Comparison of ENCODE assay signal across 8 mouse cellular contexts in genomic region chr17:43017341-43018052, GRCm38 (mm10). TPM values are rescaled to one million over a fixed set of nuclear protein-coding genes. Genes with fewer than 3 reads are reported as not detected.
DNase-seq lines count a peak whose midpoint lies in the region; ATAC-seq lines count a peak whose summit lies in the region.

No protein-coding gene starts in this region.

- H3K27me3 ChIP-seq in embryonic facial prominence, embryonic 13.5 days: no peaks in the 10 kb centered on the region; the same call in 1 of the 2 replicates
- peaks cover 10% of the 10 kb centered on the region; the same call in 1 of the 2 replicates for H3K27me3 ChIP-seq in heart, embryonic 10.5 days (ENCODE audit: insufficient read depth, poor library complexity, severe bottlenecking)
- 0 out of 2 replicates have a peak, but pooled peaks cover 2% of the 10 kb centered on the region for H3K27me3 ChIP-seq in liver, embryonic 16.5 days (ENCODE audit: control insufficient read depth, insufficient read depth, low read depth, low read length)
- H3K27me3 ChIP-seq in stomach, embryonic 16.5 days (ENCODE audit: control insufficient read depth, insufficient read depth, low read length): no peaks in the 10 kb centered on the region

- no peak for ATAC-seq in embryonic facial prominence, embryonic 13.5 days (ENCODE audit: insufficient number of reproducible peaks, insufficient read depth, low FRiP score, low TSS enrichment, low read depth)
- ATAC-seq in liver, embryonic 16.5 days (ENCODE audit: low read depth): peak; percentile 62
- ATAC-seq in stomach, embryonic 16.5 days (ENCODE audit: insufficient read depth, low FRiP score): peak; percentile 31; the same call in 1 of the 2 replicates

- peak overlapping the region; percentile 84 for H3K9ac ChIP-seq in embryonic facial prominence, embryonic 13.5 days
- peak overlapping the region; percentile 93 for H3K9ac ChIP-seq in liver, embryonic 16.5 days (ENCODE audit: low read depth, low read length)
- H3K9ac ChIP-seq in stomach, embryonic 16.5 days (ENCODE audit: low read length): peak overlapping the region; percentile 89

- 0 out of 2 replicates have a peak overlapping the region, but pooled peaks have one; percentile 85 for H3K27ac ChIP-seq in embryonic facial prominence, embryonic 13.5 days
- H3K27ac ChIP-seq in heart, embryonic 10.5 days: peak overlapping the region; percentile 86
- H3K27ac ChIP-seq in liver, embryonic 16.5 days (ENCODE audit: low read length): peak overlapping the region; percentile 87
- 0 out of 2 replicates have a peak overlapping the region, but pooled peaks have one; percentile 0 for H3K27ac ChIP-seq in stomach, embryonic 16.5 days (ENCODE audit: low read length)

- H3K36me3 ChIP-seq in embryonic facial prominence, embryonic 13.5 days: no peaks in the 10 kb centered on the region; the same call in 1 of the 2 replicates
- no peaks in the 10 kb centered on the region for H3K36me3 ChIP-seq in heart, embryonic 10.5 days
- peaks cover 10% of the 10 kb centered on the region for H3K36me3 ChIP-seq in liver, embryonic 16.5 days (ENCODE audit: control insufficient read depth, insufficient read depth)
- H3K36me3 ChIP-seq in stomach, embryonic 16.5 days (ENCODE audit: control insufficient read depth, insufficient read depth, low read length): no peaks in the 10 kb centered on the region

- H3K4me2 ChIP-seq in embryonic facial prominence, embryonic 13.5 days: peak overlapping the region; percentile 89
- H3K4me2 ChIP-seq in liver, embryonic 16.5 days (ENCODE audit: low read depth, low read length): peak overlapping the region; percentile 82
- H3K4me2 ChIP-seq in stomach, embryonic 16.5 days (ENCODE audit: low read depth, low read length): peak overlapping the region; percentile 76

- no peaks in the 10 kb centered on the region for H3K9me3 ChIP-seq in embryonic facial prominence, embryonic 13.5 days
- H3K9me3 ChIP-seq in heart, embryonic 10.5 days: no peaks in the 10 kb centered on the region
- H3K9me3 ChIP-seq in liver, embryonic 16.5 days (replicated peaks; ENCODE audit: control insufficient read depth, low read length): no peaks in the 10 kb centered on the region
- no peaks in the 10 kb centered on the region for H3K9me3 ChIP-seq in stomach, embryonic 16.5 days (replicated peaks; ENCODE audit: control insufficient read depth, low read length)

- H3K4me3 ChIP-seq in embryonic facial prominence, embryonic 13.5 days: peak overlapping the region; percentile 84
- H3K4me3 ChIP-seq in heart, embryonic 10.5 days: peak overlapping the region; percentile 86
- H3K4me3 ChIP-seq in liver, embryonic 16.5 days (ENCODE audit: low read depth, low read length): peak overlapping the region; percentile 89
- peak overlapping the region; percentile 81 for H3K4me3 ChIP-seq in stomach, embryonic 16.5 days (replicated peaks; ENCODE audit: low read length)

- 2% methylated on average over 40 of the region's 40 CpGs for WGBS in embryonic facial prominence, embryonic 13.5 days
- WGBS in heart, embryonic 10.5 days: 2% methylated on average over 39 of the region's 40 CpGs
- 1% methylated on average over 40 of the region's 40 CpGs for WGBS in liver, embryonic 16.5 days (ENCODE audit: insufficient replicate concordance)
- WGBS in stomach, embryonic 16.5 days: 1% methylated on average over 39 of the region's 40 CpGs

- DNase-seq in gastrocnemius, adult 18-20 months (ENCODE audit: low spot score): peak; percentile 34
- DNase-seq in gastrocnemius, adult 8-10 months (ENCODE audit: low spot score in 2 of 2): no peak
- DNase-seq in heart, embryonic 10.5 days (ENCODE audit: low spot score): peak; percentile 78
- DNase-seq in kidney, postnatal 10 days: peak; percentile 77
- peak; percentile 77 for DNase-seq in neural tube, embryonic 10.5 days (ENCODE audit: extremely low spot score, low spot score)

- peaks cover 7% of the 10 kb centered on the region; the same call in 1 of the 2 replicates for H3K4me1 ChIP-seq in embryonic facial prominence, embryonic 13.5 days
- H3K4me1 ChIP-seq in heart, embryonic 10.5 days: peaks cover 11% of the 10 kb centered on the region; the same call in 1 of the 2 replicates
- H3K4me1 ChIP-seq in liver, embryonic 16.5 days (ENCODE audit: control insufficient read depth, low read depth, low read length): peaks cover 27% of the 10 kb centered on the region
- peaks cover 10% of the 10 kb centered on the region; the same call in 1 of the 2 replicates for H3K4me1 ChIP-seq in stomach, embryonic 16.5 days (ENCODE audit: control insufficient read depth, insufficient read depth, low read length)

RNA-seq across cellular contexts. Expression of gene Tnfrsf21, which starts 1.1 kb away (rescaled TPM):
- 10 to 100 TPM; 18.4 TPM for total RNA-seq in gastrocnemius, adult 18-20 months (2021)
- total RNA-seq in gastrocnemius, adult 8-10 months (2022): 10 to 100 TPM; 16.6 to 23.3 (median 17.0) TPM
- polyA plus RNA-seq in embryonic facial prominence, embryonic 13.5 days (2015; fragmentation: Nextera tagmentation; extraction: Ambion mirVana): 24.9 and 35.7 TPM in 2 replicates
- 12.7 and 15.0 TPM in 2 replicates for polyA plus RNA-seq in heart, embryonic 10.5 days (2016; fragmentation: Nextera tagmentation; extraction: Ambion mirVana)
- polyA plus RNA-seq in liver, embryonic 16.5 days (2015; fragmentation: Nextera tagmentation; extraction: Ambion mirVana): 21.0 and 21.3 TPM in 2 replicates
- 33.9 and 38.8 TPM in 2 replicates for polyA plus RNA-seq in stomach, embryonic 16.5 days (2015; fragmentation: Nextera tagmentation; extraction: Ambion mirVana)

Comparison
In these comparisons a context has a peak if more than half of its experiments do, and no peak if none do; other contexts are left out.
1. DNase-seq: peak in gastrocnemius, adult 18-20 months (single experiment), heart, embryonic 10.5 days (single experiment), kidney, postnatal 10 days (single experiment) and neural tube, embryonic 10.5 days (single experiment); none in gastrocnemius, adult 8-10 months (0 of 2).
2. H3K27ac ChIP-seq: peak in every context shown above with its lines; median percentile 87 in liver, embryonic 16.5 days; 86 in heart, embryonic 10.5 days; 85 in embryonic facial prominence, embryonic 13.5 days; 0 in stomach, embryonic 16.5 days.
3. Peak in every context shown above with its lines, with median percentiles within 50 percentile points of each other: H3K4me2 ChIP-seq, H3K4me3 ChIP-seq and H3K9ac ChIP-seq.